Mouse (Mus musculus): ENCODE results near the gene Dab1. TPM values are rescaled to one million over a fixed set of nuclear protein-coding genes. Genes with fewer than 3 reads are reported as not detected.
A peak's percentile ranks its signal among the peaks of the same experiment; 100 is the strongest.

Dab1 gene
- 14.3 and 14.4 TPM in 2 replicates for polyA plus RNA-seq (2015; fragmentation: Nextera tagmentation; extraction: Ambion mirVana)

DNA sequence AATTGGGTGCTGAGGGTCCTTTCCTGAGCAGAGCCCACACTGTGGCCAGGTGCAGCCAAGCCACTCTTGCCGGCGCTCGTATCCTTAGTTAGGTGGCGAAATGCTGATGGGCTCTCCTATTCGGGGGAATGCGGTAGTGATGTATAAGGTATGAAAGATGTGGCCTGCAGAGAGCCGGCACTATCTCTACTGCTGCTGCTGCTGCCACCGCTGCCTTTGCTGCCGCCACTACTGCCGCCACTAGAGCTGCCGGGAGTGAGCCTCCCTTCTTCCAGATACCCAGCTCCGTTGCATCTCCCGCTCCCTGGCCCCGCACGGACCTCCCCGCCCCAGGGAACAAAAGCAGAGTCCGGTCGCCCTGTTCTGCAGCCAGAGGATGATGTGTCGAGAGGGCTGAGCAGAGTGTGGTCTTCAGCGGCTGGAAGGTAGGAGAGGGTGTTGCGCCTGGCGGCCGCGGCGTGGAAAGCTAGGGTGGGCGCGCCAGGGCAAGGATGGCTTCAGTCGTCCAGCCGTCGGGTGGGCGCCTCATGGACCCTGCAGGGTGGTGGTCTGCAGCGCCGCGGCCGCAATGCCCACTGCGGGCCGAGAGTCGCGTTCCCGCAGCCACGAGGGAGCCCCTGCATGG is at the start of gene Dab1:
TSS of gene Dab1 (plus strand) at position 39 of the 625 bp plus-strand sequence.
- WGBS, result under 1% methylated on average over 41 of the region's 41 CpGs
- no peak within 1 kb of the TSS for H3K9ac ChIP-seq
- H3K27ac ChIP-seq (replicated peaks), result no peak within 1 kb of the TSS
- H3K4me3 ChIP-seq (replicated peaks), result peak within 1 kb of the TSS; percentile 30
- no peaks in the 10 kb centered on the region for H3K36me3 ChIP-seq
- no peak for ATAC-seq (ENCODE audit: insufficient number of reproducible peaks, low FRiP score, low TSS enrichment, low read depth)
- H3K9me3 ChIP-seq (replicated peaks), result no peaks in the 10 kb centered on the region
- H3K27me3 ChIP-seq, result peaks cover 55% of the 10 kb centered on the region
- peaks cover 8% of the 10 kb centered on the region; the same call in 1 of the 2 replicates for H3K4me1 ChIP-seq
- H3K4me2 ChIP-seq (replicated peaks), result peak within 1 kb of the TSS; percentile 48

DNA sequence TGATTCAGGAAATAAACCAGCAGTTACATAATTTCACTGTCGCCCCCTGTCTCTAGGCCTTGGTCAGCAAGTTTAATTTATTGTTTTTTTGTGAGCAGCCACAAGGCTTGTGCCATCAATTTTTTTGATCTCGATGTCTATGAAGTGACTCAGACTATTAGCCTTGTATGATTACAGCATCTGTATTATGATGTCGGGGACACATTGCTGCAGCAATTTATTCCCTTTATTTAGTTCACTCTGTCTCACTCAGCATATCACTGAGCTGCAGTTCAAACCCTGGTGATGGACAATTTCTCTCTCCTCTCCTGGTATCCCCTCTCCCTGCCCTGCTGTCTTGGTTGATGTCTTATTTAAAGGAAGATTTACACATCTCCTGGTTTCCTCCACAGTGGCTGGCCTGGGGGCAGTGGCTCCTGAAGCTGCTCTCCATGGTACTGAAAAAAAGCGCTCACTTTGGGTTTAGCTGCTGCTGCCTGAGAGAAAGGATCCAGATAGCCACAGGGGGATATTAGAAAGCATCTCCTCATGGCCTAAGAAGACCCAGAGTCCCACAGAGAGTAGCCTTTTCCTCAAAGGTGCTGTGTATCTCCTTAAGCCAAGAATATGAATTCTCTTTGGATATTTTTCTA is 47.3 kb upstream of the Dab1 start:
- H3K36me3 ChIP-seq, result no peaks in the 10 kb centered on the region
- no peak for ATAC-seq (ENCODE audit: insufficient number of reproducible peaks, low FRiP score, low TSS enrichment, low read depth)
- no peak overlapping the region for H3K4me2 ChIP-seq (replicated peaks)
- H3K9ac ChIP-seq, result no peak overlapping the region
- no peak overlapping the region for H3K27ac ChIP-seq (replicated peaks)
- no peak overlapping the region for H3K4me3 ChIP-seq (replicated peaks)
- 69% methylated on average over 4 of the region's 4 CpGs for WGBS
- no peaks in the 10 kb centered on the region for H3K9me3 ChIP-seq (replicated peaks)
- no peaks in the 10 kb centered on the region for H3K4me1 ChIP-seq
- no peaks in the 10 kb centered on the region for H3K27me3 ChIP-seq

- no peaks in the 10 kb centered on the region for H3K9me3 ChIP-seq (replicated peaks)
- H3K9ac ChIP-seq, result no peak overlapping the region
- no peak overlapping the region for H3K4me2 ChIP-seq (replicated peaks)
- WGBS, result 82% methylated on average over 2 of the region's 2 CpGs
- no peaks in the 10 kb centered on the region for H3K27me3 ChIP-seq
- H3K27ac ChIP-seq (replicated peaks), result no peak overlapping the region
- H3K36me3 ChIP-seq, result no peaks in the 10 kb centered on the region
- H3K4me1 ChIP-seq, result no peaks in the 10 kb centered on the region
- no peak for ATAC-seq (ENCODE audit: insufficient number of reproducible peaks, low FRiP score, low TSS enrichment, low read depth)
- no peak overlapping the region for H3K4me3 ChIP-seq (replicated peaks)
Observed at GRCm38 (mm10) chr4:103575556-103575955, 43.6 kb upstream of the Dab1 start.

DNA sequence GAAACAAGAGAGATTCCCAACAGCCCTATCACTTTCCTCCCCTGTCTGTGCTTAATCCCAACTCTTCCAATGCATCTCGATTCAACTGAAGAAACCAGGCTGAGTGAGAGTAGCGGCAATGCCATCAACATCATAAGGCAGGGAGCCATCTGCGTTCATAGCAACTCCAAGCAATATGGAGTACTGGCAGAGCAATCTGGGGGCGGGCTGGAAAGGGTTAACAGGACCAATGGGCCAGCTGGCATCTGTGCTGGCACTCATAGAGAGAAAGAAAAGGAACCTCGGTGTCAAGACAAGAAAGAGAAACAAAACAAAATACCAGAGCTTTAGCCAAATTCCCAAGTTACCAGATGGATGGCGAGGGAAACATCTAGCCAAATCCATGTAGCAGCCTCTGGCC is 42.9 kb upstream of the Dab1 start:
- no peak overlapping the region for H3K4me3 ChIP-seq (replicated peaks)
- no peaks in the 10 kb centered on the region for H3K27me3 ChIP-seq
- no peaks in the 10 kb centered on the region for H3K36me3 ChIP-seq
- H3K9me3 ChIP-seq (replicated peaks), result no peaks in the 10 kb centered on the region
- no peak overlapping the region for H3K4me2 ChIP-seq (replicated peaks)
- 78% methylated on average over 6 of the region's 6 CpGs for WGBS
- no peaks in the 10 kb centered on the region for H3K4me1 ChIP-seq
- no peak overlapping the region for H3K27ac ChIP-seq (replicated peaks)
- no peak overlapping the region for H3K9ac ChIP-seq
- no peak for ATAC-seq (ENCODE audit: insufficient number of reproducible peaks, low FRiP score, low TSS enrichment, low read depth)

- H3K4me2 ChIP-seq (replicated peaks), result no peak overlapping the region
- no peak for ATAC-seq (ENCODE audit: insufficient number of reproducible peaks, low FRiP score, low TSS enrichment, low read depth)
- no peaks in the 10 kb centered on the region for H3K27me3 ChIP-seq
- no peak overlapping the region for H3K4me3 ChIP-seq (replicated peaks)
- no peaks in the 10 kb centered on the region for H3K36me3 ChIP-seq
- no peak overlapping the region for H3K9ac ChIP-seq
- H3K27ac ChIP-seq (replicated peaks), result no peak overlapping the region
- 65% methylated on average over 4 of the region's 4 CpGs for WGBS
- H3K4me1 ChIP-seq, result no peaks in the 10 kb centered on the region
- H3K9me3 ChIP-seq (replicated peaks), result no peaks in the 10 kb centered on the region
Observed at GRCm38 (mm10) chr4:103577111-103577815, 41.9 kb upstream of the Dab1 start.

GRCm38 (mm10) chr4:103577821-103578220 is 41.3 kb upstream of the Dab1 start:
- WGBS, result 70% methylated on average over 7 of the region's 7 CpGs
- H3K27me3 ChIP-seq, result no peaks in the 10 kb centered on the region
- no peak for ATAC-seq (ENCODE audit: insufficient number of reproducible peaks, low FRiP score, low TSS enrichment, low read depth)
- no peak overlapping the region for H3K4me2 ChIP-seq (replicated peaks)
- H3K27ac ChIP-seq (replicated peaks), result no peak overlapping the region
- no peaks in the 10 kb centered on the region for H3K36me3 ChIP-seq
- H3K4me1 ChIP-seq, result no peaks in the 10 kb centered on the region
- no peaks in the 10 kb centered on the region for H3K9me3 ChIP-seq (replicated peaks)
- no peak overlapping the region for H3K9ac ChIP-seq
- H3K4me3 ChIP-seq (replicated peaks), result no peak overlapping the region

- no peaks in the 10 kb centered on the region for H3K27me3 ChIP-seq
- 82% methylated on average over 9 of the region's 9 CpGs for WGBS
- no peaks in the 10 kb centered on the region for H3K36me3 ChIP-seq
- H3K9ac ChIP-seq, result no peak overlapping the region
- H3K4me3 ChIP-seq (replicated peaks), result no peak overlapping the region
- H3K4me1 ChIP-seq, result no peaks in the 10 kb centered on the region
- no peak overlapping the region for H3K27ac ChIP-seq (replicated peaks)
- no peaks in the 10 kb centered on the region for H3K9me3 ChIP-seq (replicated peaks)
- no peak overlapping the region for H3K4me2 ChIP-seq (replicated peaks)
- ATAC-seq (ENCODE audit: insufficient number of reproducible peaks, low FRiP score, low TSS enrichment, low read depth), result no peak
Observed at GRCm38 (mm10) chr4:103580021-103580420, 39.1 kb upstream of the Dab1 start.

GRCm38 (mm10) chr4:103615011-103615410 is 4.1 kb upstream of the Dab1 start:
- Histone ChIP-seq H3K27me3 (peaks cover 25% of the 10 kb centered on the region), H3K4me2 (replicated peaks) (no peak overlapping the region), H3K27ac (replicated peaks) (no peak overlapping the region), H3K36me3 (no peaks in the 10 kb centered on the region), H3K4me3 (replicated peaks) (no peak overlapping the region), H3K4me1 (peaks cover 6% of the 10 kb centered on the region; the same call in 1 of the 2 replicates), H3K9ac (no peak overlapping the region), H3K9me3 (replicated peaks) (no peaks in the 10 kb centered on the region)
- ATAC-seq (ENCODE audit: insufficient number of reproducible peaks, low FRiP score, low TSS enrichment, low read depth), result no peak
- WGBS, result 64% methylated on average over 3 of the region's 3 CpGs

- Histone ChIP-seq H3K4me2 (replicated peaks) (peak overlapping the region; percentile 48), H3K27ac (replicated peaks) (no peak overlapping the region), H3K9me3 (replicated peaks) (no peaks in the 10 kb centered on the region), H3K4me3 (replicated peaks) (peak overlapping the region; percentile 30), H3K27me3 (peaks cover 55% of the 10 kb centered on the region), H3K9ac (no peak overlapping the region), H3K36me3 (no peaks in the 10 kb centered on the region), H3K4me1 (peaks cover 8% of the 10 kb centered on the region; the same call in 1 of the 2 replicates)
- 0% methylated on average over 28 of the region's 28 CpGs for WGBS
- ATAC-seq (ENCODE audit: insufficient number of reproducible peaks, low FRiP score, low TSS enrichment, low read depth), result no peak
Observed at GRCm38 (mm10) chr4:103619946-103620371, 800 bp downstream of the Dab1 start.

DNA sequence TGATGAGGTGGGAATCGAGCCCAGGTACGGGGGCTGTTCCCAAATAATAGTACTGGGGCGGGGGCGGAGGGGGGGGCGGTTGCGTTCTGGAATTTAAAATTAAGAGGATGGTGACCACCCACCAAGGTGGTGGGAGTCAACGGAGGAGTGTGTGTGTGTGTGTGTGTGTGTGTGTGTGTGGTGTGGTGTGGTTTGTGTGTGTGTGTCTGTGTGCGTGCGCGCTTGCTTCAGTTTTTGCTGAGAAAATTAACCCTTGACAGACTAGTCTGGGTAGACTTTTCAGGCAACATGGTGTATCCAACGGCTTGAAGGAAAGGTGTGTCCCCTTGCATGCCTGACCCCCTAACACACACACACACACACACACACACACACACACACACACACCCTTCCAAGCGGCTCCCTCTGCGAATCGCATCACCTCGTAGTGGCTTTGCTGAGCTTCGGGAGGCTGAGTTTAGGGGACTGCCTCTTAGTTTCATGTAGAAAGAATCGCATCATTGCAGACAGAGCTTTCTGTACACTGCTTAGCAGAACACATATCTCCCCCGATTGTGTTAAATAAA is 1.5 kb downstream of the Dab1 start:
- peaks cover 55% of the 10 kb centered on the region for H3K27me3 ChIP-seq

DNA sequence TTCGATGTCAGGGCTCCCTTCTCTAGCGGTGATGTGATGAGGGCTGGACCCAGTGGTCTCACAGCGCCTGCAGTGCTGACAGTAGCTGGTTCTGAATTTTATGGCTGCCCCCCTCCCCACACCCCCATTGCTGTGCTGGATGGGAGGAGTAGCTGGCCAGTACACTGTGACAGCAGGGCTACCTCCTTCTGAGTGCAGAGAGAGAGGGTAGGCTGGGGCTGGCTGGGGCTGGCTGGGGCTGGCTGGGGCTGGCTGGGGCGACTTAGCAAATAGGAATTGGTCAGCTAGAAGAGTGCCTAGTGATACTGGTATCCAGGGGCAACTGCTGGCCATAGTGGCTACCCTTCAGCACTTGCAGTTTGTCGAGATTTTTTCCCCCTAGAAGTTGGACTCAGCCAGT is 2.4 kb downstream of the Dab1 start:
- ATAC-seq (ENCODE audit: insufficient number of reproducible peaks, low FRiP score, low TSS enrichment, low read depth), result no peak
- Histone ChIP-seq H3K36me3 (no peaks in the 10 kb centered on the region), H3K27ac (replicated peaks) (no peak overlapping the region), H3K4me3 (replicated peaks) (no peak overlapping the region), H3K9me3 (replicated peaks) (no peaks in the 10 kb centered on the region), H3K4me2 (replicated peaks) (no peak overlapping the region), H3K4me1 (peaks cover 8% of the 10 kb centered on the region; the same call in 1 of the 2 replicates), H3K27me3 (peaks cover 55% of the 10 kb centered on the region), H3K9ac (no peak overlapping the region)
- 25% methylated on average over 5 of the region's 5 CpGs for WGBS

More for the DNA sequence above, 1.5 kb downstream of the Dab1 start:
- H3K27ac ChIP-seq (replicated peaks), result no peak overlapping the region
- H3K9me3 ChIP-seq (replicated peaks), result no peaks in the 10 kb centered on the region
- H3K9ac ChIP-seq, result no peak overlapping the region
- H3K36me3 ChIP-seq, result no peaks in the 10 kb centered on the region
- peaks cover 8% of the 10 kb centered on the region; the same call in 1 of the 2 replicates for H3K4me1 ChIP-seq
- peak overlapping the region; percentile 48 for H3K4me2 ChIP-seq (replicated peaks)
- H3K4me3 ChIP-seq (replicated peaks), result peak overlapping the region; percentile 30; the same call in 1 of the 2 replicates
- ATAC-seq (ENCODE audit: insufficient number of reproducible peaks, low FRiP score, low TSS enrichment, low read depth), result no peak
- 11% methylated on average over 18 of the region's 18 CpGs for WGBS
